ENCODE assay signal across 25 mouse cellular contexts in genomic region chr9:26642831-26643230, GRCm38 (mm10).
DNase-seq lines count a peak whose midpoint lies in the region; TF ChIP-seq lines count a peak whose summit lies in the region.
"Had no signal": no experiment of that assay in that cellular context is flagged by ENCODE, and none has a peak within 500 bp of the region (broad histone marks: within the 10 kb centered on the region; RNA-seq: fewer than 3 reads in every experiment).

No protein-coding gene starts in this region.

- H3K4me3 ChIP-seq in layer of hippocampus, adult 2 months: no peak overlapping the region
- H3K4me3 ChIP-seq: embryonic facial prominence, embryonic 15.5 days; heart, embryonic 12.5 days; heart, embryonic 15.5 days; hindbrain, embryonic 10.5 days; hindbrain, embryonic 13.5 days had no signal

- H3K27ac ChIP-seq in layer of hippocampus, adult 2 months: peak overlapping the region; percentile 32; the same call in 1 of the 2 replicates
- H3K27ac ChIP-seq: embryonic facial prominence, embryonic 15.5 days; heart, embryonic 15.5 days; hindbrain, embryonic 10.5 days; hindbrain, embryonic 13.5 days had no signal

- intact Hi-C loops in left cerebral cortex, postnatal 14 days (cut with DNase I): loop anchor here (5.0 kb wide), 1 partner anchor 94 kb away; no protein-coding TSS in a partner anchor
- intact Hi-C loops in left cerebral cortex, postnatal 4 days (cut with DNase I): no loop called here

- DNase-seq in frontal cortex, adult 2 months (ENCODE audit: extremely low spot score in 1 of 2, low spot score in 1 of 2): peak; percentile 28 to 53
- DNase-seq in frontal cortex, postnatal 25 days (ENCODE audit: low spot score in 2 of 2): no peak
- peak; percentile 35 to 45 for DNase-seq in layer of hippocampus, adult 2 months (ENCODE audit: low spot score in 2 of 2)
- DNase-seq in layer of hippocampus, postnatal 36 days: no peak
- peak; percentile 22 to 36 for DNase-seq in left cerebral cortex, postnatal 14 days (ENCODE audit: low spot score in 2 of 2)
- DNase-seq in left cerebral cortex, postnatal 4 days: no peak
- DNase-seq in brain, adult 2 months (ENCODE audit: low read depth, low spot score): peak; percentile 74
- no peak for DNase-seq in lung, postnatal 10 days
- DNase-seq: adrenal gland, adult 2 months; adrenal gland, postnatal 14 days; cerebellum, adult 11-12 months; cerebellum, adult 8-10 months; cerebellum, postnatal 10 days; cerebellum, postnatal 36 days; embryo, embryonic 11 days; forebrain, postnatal 0 days; gastrocnemius, postnatal 25 days; heart, adult 18-20 months; heart, postnatal 10 days; heart, postnatal 36 days had no signal

- TF ChIP-seq CTCF in layer of hippocampus, adult 2 months (conservative IDR thresholded peaks at IDR 0.05): no peak

Comparison
In these comparisons a context has a peak if more than half of its experiments do, and no peak if none do; other contexts are left out.
1. DNase-seq: peak in frontal cortex, adult 2 months (2 of 2), layer of hippocampus, adult 2 months (2 of 2), left cerebral cortex, postnatal 14 days (2 of 2) and brain, adult 2 months (single experiment); none in frontal cortex, postnatal 25 days (0 of 2), layer of hippocampus, postnatal 36 days (0 of 2), left cerebral cortex, postnatal 4 days (single experiment) and lung, postnatal 10 days (single experiment).